Mouse (Mus musculus): ENCODE results near the gene Esp1.
"Not testable (repeated sequence)": the region's sequence is repeated elsewhere in the genome, so short reads cannot be mapped to it uniquely, and the experiment has no call there.

Esp1 gene

GRCm38 (mm10) chr17:40726820-40727219, at the start of gene Esp1:
Gene Esp1, plus strand, starts transcription at chr17:40727120.
- DNase-seq = no peak

- no peak for DNase-seq
Observed at GRCm38 (mm10) chr17:40716273-40716672, 10.6 kb upstream of the Esp1 start.

- not testable (repeated sequence) for DNase-seq
Observed at GRCm38 (mm10) chr17:40717055-40717454, 9.9 kb upstream of the Esp1 start.

GRCm38 (mm10) chr17:40731296-40731695, 4.4 kb downstream of the Esp1 start:
- no peak for DNase-seq

GRCm38 (mm10) chr17:40731724-40732123, 4.8 kb downstream of the Esp1 start:
- no peak for DNase-seq

GRCm38 (mm10) chr17:40763662-40764061, 36.7 kb downstream of the Esp1 start:
- DNase-seq = no peak

GRCm38 (mm10) chr17:40767120-40767519, 40.2 kb downstream of the Esp1 start:
- no peak for DNase-seq
